ENCODE assay signal across 21 mouse cellular contexts in genomic region chr2:77084629-77085028, GRCm38 (mm10).
DNase-seq lines count a peak whose midpoint lies in the region; ATAC-seq and TF ChIP-seq lines count a peak whose summit lies in the region.
"Had no signal": no experiment of that assay in that cellular context is flagged by ENCODE, and none has a peak within 500 bp of the region (broad histone marks: within the 10 kb centered on the region; RNA-seq: fewer than 3 reads in every experiment).

No protein-coding gene starts in this region.

- no peak overlapping the region for H3K9ac ChIP-seq in kidney, postnatal 0 days (ENCODE audit: low read depth, low read length)
- no peak overlapping the region for H3K9ac ChIP-seq in lung, postnatal 0 days (replicated peaks; ENCODE audit: low read depth)
- H3K9ac ChIP-seq: embryonic facial prominence, embryonic 12.5 days; heart, embryonic 13.5 days; hindbrain, embryonic 15.5 days; intestine, embryonic 15.5 days; limb, embryonic 13.5 days; liver, embryonic 15.5 days; midbrain, embryonic 13.5 days had no signal

- no peak for ATAC-seq in kidney, postnatal 0 days (replicated peaks; ENCODE audit: low FRiP score, low read depth)
- ATAC-seq in lung, postnatal 0 days: no peak
- ATAC-seq: CD4-positive, CD25-positive, alpha-beta regulatory T cell, adult 4 months; intestine, embryonic 15.5 days had no signal

- TF ChIP-seq EP300 in lung, postnatal 0 days (IDR thresholded peaks at IDR 0.05): no peak

- no peak overlapping the region for H3K27ac ChIP-seq in gastrocnemius, adult 2 months
- H3K27ac ChIP-seq in kidney, postnatal 0 days: no peak overlapping the region
- no peak overlapping the region for H3K27ac ChIP-seq in lung, postnatal 0 days (ENCODE audit: low read length)
- H3K27ac ChIP-seq: embryonic facial prominence, embryonic 12.5 days; heart, embryonic 13.5 days; hindbrain, embryonic 15.5 days; intestine, embryonic 15.5 days; limb, embryonic 13.5 days; liver, embryonic 15.5 days; midbrain, embryonic 13.5 days had no signal

- H3K36me3 ChIP-seq in kidney, postnatal 0 days (ENCODE audit: insufficient read depth, low read length): no peaks in the 10 kb centered on the region
- no peaks in the 10 kb centered on the region for H3K36me3 ChIP-seq in lung, postnatal 0 days (ENCODE audit: insufficient read depth, low read length)
- H3K36me3 ChIP-seq: embryonic facial prominence, embryonic 12.5 days; hindbrain, embryonic 15.5 days; intestine, embryonic 15.5 days; limb, embryonic 13.5 days; liver, embryonic 15.5 days; midbrain, embryonic 13.5 days had no signal

- H3K4me3 ChIP-seq in gastrocnemius, adult 2 months: no peak overlapping the region
- no peak overlapping the region for H3K4me3 ChIP-seq in kidney, postnatal 0 days (replicated peaks; ENCODE audit: low read depth, low read length)
- no peak overlapping the region for H3K4me3 ChIP-seq in lung, postnatal 0 days (ENCODE audit: low read depth, low read length)
- H3K4me3 ChIP-seq: embryonic facial prominence, embryonic 12.5 days; heart, embryonic 13.5 days; hindbrain, embryonic 15.5 days; intestine, embryonic 15.5 days; limb, embryonic 13.5 days; liver, embryonic 15.5 days; midbrain, embryonic 13.5 days had no signal

- H3K27me3 ChIP-seq in kidney, postnatal 0 days (ENCODE audit: insufficient read depth, low read length): no peaks in the 10 kb centered on the region
- H3K27me3 ChIP-seq in lung, postnatal 0 days (replicated peaks; ENCODE audit: insufficient read depth, low read length): no peaks in the 10 kb centered on the region
- H3K27me3 ChIP-seq: embryonic facial prominence, embryonic 12.5 days; heart, embryonic 13.5 days; hindbrain, embryonic 15.5 days; intestine, embryonic 15.5 days; limb, embryonic 13.5 days; liver, embryonic 15.5 days; midbrain, embryonic 13.5 days had no signal

- H3K4me1 ChIP-seq in kidney, postnatal 0 days (replicated peaks; ENCODE audit: insufficient read depth, low read length): no peaks in the 10 kb centered on the region
- no peaks in the 10 kb centered on the region for H3K4me1 ChIP-seq in lung, postnatal 0 days (ENCODE audit: insufficient read depth, low read depth, low read length)
- H3K4me1 ChIP-seq: embryonic facial prominence, embryonic 12.5 days; hindbrain, embryonic 15.5 days; intestine, embryonic 15.5 days; liver, embryonic 15.5 days; midbrain, embryonic 13.5 days had no signal

- no peak for DNase-seq in gastrocnemius, adult 2 months
- no peak for DNase-seq in gastrocnemius, postnatal 4 days (ENCODE audit: low spot score in 2 of 2)
- DNase-seq in kidney, postnatal 0 days (ENCODE audit: low spot score): no peak
- DNase-seq in kidney, adult 18-20 months: no peak
- no peak for DNase-seq in lung, postnatal 0 days (ENCODE audit: low spot score)
- no peak for DNase-seq in lung, adult 18-20 months
- DNase-seq in retina, postnatal 1 day: peak; percentile 6
- DNase-seq in thymus, postnatal 36 days: no peak
- DNase-seq: cerebellum, adult 18-20 months; cerebellum, postnatal 14 days; heart, adult 18-20 months; heart, postnatal 4 days; thymus, adult 18-20 months had no signal

- peak; percentile 67 for TF ChIP-seq CTCF in gastrocnemius, adult 2 months (IDR thresholded peaks at IDR 0.05)
- peak; percentile 50; the same call in 1 of the 2 replicates for TF ChIP-seq CTCF in kidney, postnatal 0 days (IDR thresholded peaks at IDR 0.05; ENCODE audit: low read depth)
- TF ChIP-seq CTCF in lung, postnatal 0 days (IDR thresholded peaks at IDR 0.05): peak; percentile 52

- H3K9me3 ChIP-seq in kidney, postnatal 0 days (replicated peaks; ENCODE audit: low read length): no peaks in the 10 kb centered on the region
- H3K9me3 ChIP-seq in lung, postnatal 0 days (ENCODE audit: low read length): no peaks in the 10 kb centered on the region
- H3K9me3 ChIP-seq: embryonic facial prominence, embryonic 12.5 days; heart, embryonic 13.5 days; hindbrain, embryonic 15.5 days; intestine, embryonic 15.5 days; limb, embryonic 13.5 days; liver, embryonic 15.5 days; midbrain, embryonic 13.5 days had no signal

- intact Hi-C loops in gastrocnemius, adult 2 months (cut with DNase I): no loop called here

- H3K4me2 ChIP-seq in kidney, postnatal 0 days (ENCODE audit: low read length): no peak overlapping the region
- no peak overlapping the region for H3K4me2 ChIP-seq in lung, postnatal 0 days (replicated peaks; ENCODE audit: low read depth, low read length)
- H3K4me2 ChIP-seq: embryonic facial prominence, embryonic 12.5 days; heart, embryonic 13.5 days; hindbrain, embryonic 15.5 days; intestine, embryonic 15.5 days; limb, embryonic 13.5 days; liver, embryonic 15.5 days; midbrain, embryonic 13.5 days had no signal
